Mouse (Mus musculus) ES-Bruce4 (cell line): Measurements from ENCODE around the gene Armc8. TPM values are rescaled to one million over a fixed set of nuclear protein-coding genes. Genes with fewer than 3 reads are reported as not detected.

Experiments
- H3K27ac ChIP-seq: 2 replicates; pipeline ENCODE4 v1.5.1; 2012; ENCODE audit warnings: low read length, inconsistent platforms; ENCODE audit not compliant: insufficient read depth
- H3K27me3 ChIP-seq: 2 replicates; pipeline ENCODE4 v1.6.1; 2012; ENCODE audit warnings: mild to moderate bottlenecking, low read length, inconsistent platforms; ENCODE audit not compliant: control insufficient read depth, poor library complexity, insufficient read depth, severe bottlenecking
- H3K36me3 ChIP-seq: 2 replicates; pipeline ENCODE4 v1.6.1; 2012; ENCODE audit warnings: inconsistent platforms, mild to moderate bottlenecking, low read length, moderate library complexity; ENCODE audit not compliant: control insufficient read depth, poor library complexity, insufficient read depth, severe bottlenecking
- H3K4me1 ChIP-seq: one replicate; pipeline ENCODE4 v1.8.1; 2011; ENCODE audit warnings: low read length; ENCODE audit not compliant: control insufficient read depth, insufficient read depth
- H3K4me3 ChIP-seq: 2 replicates; pipeline ENCODE4 v1.5.1; 2011; ENCODE audit warnings: low read depth, mild to moderate bottlenecking, low read length
- H3K9ac ChIP-seq: 2 replicates; pipeline ENCODE4 v1.6.1; 2012; ENCODE audit warnings: low read depth, mild to moderate bottlenecking, inconsistent platforms; ENCODE audit not compliant: poor library complexity, severe bottlenecking
- H3K9me3 ChIP-seq: replicated peaks from 2 replicates; pipeline ENCODE4 v1.6.1; 2012; ENCODE audit warnings: mild to moderate bottlenecking, low read length, inconsistent platforms; ENCODE audit not compliant: control insufficient read depth, poor library complexity, insufficient read depth, severe bottlenecking
- CTCF ChIP-seq: IDR thresholded peaks from one replicate; pipeline ENCODE4 v1.8.1; 2011; ENCODE audit warnings: low read depth, low read length
- EP300 ChIP-seq: IDR thresholded peaks from 2 replicates; pipeline ENCODE4 v1.6.1; 2011; ENCODE audit warnings: low read depth, low read length; ENCODE audit not compliant: insufficient read depth
- POLR2A ChIP-seq: IDR thresholded peaks from one replicate; pipeline ENCODE4 v1.8.1; 2011; ENCODE audit warnings: low read length; ENCODE audit not compliant: insufficient read depth
- polyA plus RNA-seq: library from polyadenylated mRNA; stranded (reverse); fragments of >200 nt; gene quantifications from 2 replicates; pipeline ENCODE4 v1.2.4, GENCODE M21; 2011; ENCODE audit warnings: low read depth; ENCODE audit not compliant: missing spikeins, insufficient read depth, insufficient read length

Gene Armc8
- polyA plus RNA-seq, 1 experiment, result 48.2 TPM

- Histone ChIP-seq H3K4me1 (no peaks in the 10 kb centered on the region), H3K27ac (no peak overlapping the region), H3K9ac (no peak overlapping the region), H3K27me3 (no peaks in the 10 kb centered on the region), H3K9me3 (no peaks in the 10 kb centered on the region), H3K4me3 (no peak overlapping the region), H3K36me3 (peaks cover 11% of the 10 kb centered on the region; the same call in 1 of the 2 replicates)
- TF ChIP-seq CTCF (no peak), POLR2A (no peak), EP300 (no peak)
Measured at GRCm38 (mm10) chr9:99480764-99481163, 87.9 kb downstream of the Armc8 start.

- H3K9me3 ChIP-seq, result no peaks in the 10 kb centered on the region
- no peak overlapping the region for H3K4me3 ChIP-seq
- peaks cover 11% of the 10 kb centered on the region; the same call in 1 of the 2 replicates for H3K36me3 ChIP-seq
- TF ChIP-seq CTCF (no peak), POLR2A (no peak), EP300 (no peak)
- no peak overlapping the region for H3K27ac ChIP-seq
- H3K4me1 ChIP-seq, result no peaks in the 10 kb centered on the region
- H3K27me3 ChIP-seq, result no peaks in the 10 kb centered on the region
- H3K9ac ChIP-seq, result no peak overlapping the region
Measured at GRCm38 (mm10) chr9:99479181-99479711, 89.5 kb downstream of the Armc8 start.

DNA sequence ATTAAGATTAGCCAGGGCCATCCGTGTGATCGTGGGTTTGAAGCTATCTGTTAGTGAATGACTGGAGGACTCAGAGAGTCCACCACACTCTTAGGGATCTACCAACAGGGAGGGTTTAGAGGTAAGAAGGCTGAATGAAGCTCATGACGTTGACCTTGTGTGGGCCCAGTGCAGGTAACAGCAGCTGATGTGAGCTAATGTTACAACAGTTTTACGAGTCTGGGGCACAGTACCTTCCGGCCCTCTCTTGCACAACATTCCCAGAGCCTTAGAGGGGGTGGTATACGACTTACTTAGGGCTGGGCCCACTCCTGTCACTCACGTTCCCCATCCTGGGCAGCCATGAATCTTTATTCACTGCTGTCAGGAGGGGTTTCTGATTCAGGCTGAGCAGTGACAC lies 97.4 kb downstream of the Armc8 start:
- Histone ChIP-seq H3K36me3 (no peaks in the 10 kb centered on the region), H3K27ac (no peak overlapping the region), H3K4me1 (no peaks in the 10 kb centered on the region), H3K9ac (no peak overlapping the region), H3K4me3 (no peak overlapping the region), H3K27me3 (no peaks in the 10 kb centered on the region), H3K9me3 (no peaks in the 10 kb centered on the region)
- no peak for TF ChIP-seq CTCF
- no peak for TF ChIP-seq POLR2A
- no peak for TF ChIP-seq EP300

DNA sequence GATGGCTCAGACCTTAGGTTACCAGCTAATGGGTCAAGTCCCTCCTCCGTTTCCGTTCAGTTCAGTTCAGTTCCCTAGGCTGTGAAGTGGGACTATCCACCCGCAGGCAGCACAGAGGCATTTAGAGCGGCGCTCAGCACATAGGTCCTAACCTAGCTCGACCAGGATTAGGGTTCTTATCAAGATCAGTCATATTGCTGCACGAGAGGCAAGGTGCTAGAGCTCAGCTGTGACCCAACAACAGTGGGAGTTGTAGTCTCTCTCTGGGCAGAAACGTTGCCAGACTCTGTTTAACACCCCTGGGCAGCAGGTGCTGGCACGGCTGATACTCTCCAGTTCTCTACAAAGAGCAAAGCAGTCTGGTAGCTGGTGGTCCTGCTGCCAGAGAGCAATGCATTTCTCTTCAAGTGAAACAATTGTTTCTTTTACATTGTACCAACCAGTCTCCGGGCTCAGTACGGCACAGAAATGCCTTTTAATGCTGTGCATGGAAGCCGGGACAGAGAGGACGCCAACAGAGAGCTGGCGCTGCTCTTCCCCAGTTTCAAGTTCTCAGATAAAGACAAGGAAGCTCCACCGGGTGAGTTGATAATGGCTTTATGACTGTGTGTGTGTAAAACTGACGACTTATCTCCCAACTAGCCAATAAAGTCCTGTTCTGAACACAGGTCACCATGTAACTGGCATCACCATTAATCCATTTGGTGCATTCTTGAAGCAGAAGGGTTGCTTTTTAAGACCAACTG lies 98.2 kb downstream of the Armc8 start:
- TF ChIP-seq POLR2A (no peak), EP300 (no peak), CTCF (no peak)
- no peaks in the 10 kb centered on the region for H3K9me3 ChIP-seq
- no peak overlapping the region for H3K4me3 ChIP-seq
- H3K4me1 ChIP-seq, result no peaks in the 10 kb centered on the region
- H3K27me3 ChIP-seq, result no peaks in the 10 kb centered on the region
- no peak overlapping the region for H3K27ac ChIP-seq
- no peaks in the 10 kb centered on the region for H3K36me3 ChIP-seq
- H3K9ac ChIP-seq, result no peak overlapping the region

DNA sequence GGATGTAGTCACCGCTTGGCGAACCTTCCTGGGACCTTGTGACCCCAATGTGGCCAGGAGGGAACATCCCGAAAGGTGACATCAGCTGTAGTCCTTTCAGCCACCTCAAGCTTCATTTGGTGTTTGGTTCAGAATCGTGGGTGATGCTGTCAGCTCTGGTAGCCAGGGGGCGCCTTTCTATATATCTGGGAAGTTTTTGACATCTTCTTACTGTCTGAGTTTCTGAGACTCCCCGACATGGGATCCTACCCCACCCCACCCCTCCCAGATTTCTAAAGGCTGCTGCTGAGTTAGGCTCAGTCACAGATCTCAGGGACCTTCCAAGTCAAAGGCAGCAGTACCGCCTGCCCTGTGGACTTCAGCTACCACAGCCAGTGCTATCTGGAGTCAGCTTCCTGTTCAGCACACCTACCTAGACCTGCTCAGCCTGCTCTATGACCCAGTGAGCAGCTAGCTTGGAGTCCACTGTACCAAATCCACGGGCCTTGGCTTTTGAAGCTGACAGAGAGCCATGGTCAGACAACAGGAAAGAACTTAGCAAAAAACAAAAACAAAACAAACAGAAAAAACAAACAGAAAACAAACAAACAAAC lies 98.9 kb downstream of the Armc8 start:
- Histone ChIP-seq H3K9ac (no peak overlapping the region), H3K4me3 (no peak overlapping the region), H3K9me3 (no peaks in the 10 kb centered on the region), H3K36me3 (no peaks in the 10 kb centered on the region), H3K27me3 (no peaks in the 10 kb centered on the region), H3K4me1 (no peaks in the 10 kb centered on the region), H3K27ac (no peak overlapping the region)
- TF ChIP-seq POLR2A (no peak), EP300 (no peak), CTCF (peak; percentile 25)

DNA sequence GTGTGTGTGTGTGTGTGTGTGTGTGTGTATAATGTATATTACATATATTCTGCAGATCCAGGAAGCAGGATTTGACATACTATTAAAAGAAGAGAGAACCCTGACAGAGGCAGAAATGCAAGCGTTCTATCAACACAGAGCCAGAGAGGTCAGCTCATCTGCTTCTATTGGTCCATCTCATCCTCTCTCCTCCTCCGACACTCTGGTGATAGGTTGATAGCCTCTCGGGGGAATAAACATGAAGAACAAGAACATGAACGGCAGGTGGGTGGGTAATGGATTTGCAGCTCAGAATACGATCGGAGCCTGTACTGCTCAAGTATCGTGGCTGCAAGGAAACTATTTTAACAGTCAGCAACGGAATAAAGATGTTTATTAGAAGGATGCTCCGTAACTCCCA lies 100.1 kb downstream of the Armc8 start:
- H3K9me3 ChIP-seq, result no peaks in the 10 kb centered on the region
- no peak overlapping the region for H3K27ac ChIP-seq

More for the DNA sequence above, 100.1 kb downstream of the Armc8 start:
- no peak overlapping the region for H3K4me3 ChIP-seq
- no peaks in the 10 kb centered on the region for H3K4me1 ChIP-seq
- TF ChIP-seq EP300 (no peak), CTCF (no peak), POLR2A (no peak)
- H3K27me3 ChIP-seq, result no peaks in the 10 kb centered on the region
- no peak overlapping the region for H3K9ac ChIP-seq
- H3K36me3 ChIP-seq, result no peaks in the 10 kb centered on the region
